Mouse (Mus musculus) liver, embryonic 11.5 days (tissue): ENCODE measurements around the gene Rad52. TPM values are rescaled to one million over a fixed set of nuclear protein-coding genes. Genes with fewer than 3 reads are reported as not detected.

Experiments used
- ATAC-seq: fragments of 200-750 bp; cut with Nextera tagmentation; replicated peaks from 2 replicates; pipeline ENCODE4 v1.8.0; 2017; ENCODE audit warnings: moderate number of reproducible peaks, mild to moderate bottlenecking, moderate TSS enrichment, moderate library complexity; ENCODE audit not compliant: low FRiP score
- DNase-seq: peaks from one replicate; pipeline ENCODE4 v3.0.0-alpha.2; 2017; ENCODE audit warnings: low spot score
- H3K27ac ChIP-seq: fragments of 300-500 bp; sonication (generic); 2 replicates; pipeline ENCODE4 v1.5.1; 2014; ENCODE audit warnings: mild to moderate bottlenecking, low read depth, low read length, control low read depth
- H3K27me3 ChIP-seq: fragments of 300-500 bp; sonication (generic); replicated peaks from 2 replicates; pipeline ENCODE4 v1.6.1; 2014; ENCODE audit warnings: low read length, mixed read lengths; ENCODE audit not compliant: control insufficient read depth, insufficient read depth
- H3K36me3 ChIP-seq: fragments of 300-500 bp; sonication (generic); 2 replicates; pipeline ENCODE4 v1.6.1; 2014; ENCODE audit warnings: mild to moderate bottlenecking, low read length, moderate library complexity, mixed read lengths; ENCODE audit not compliant: control insufficient read depth, insufficient read depth
- H3K4me1 ChIP-seq: fragments of 300-500 bp; sonication (generic); replicated peaks from 2 replicates; pipeline ENCODE4 v1.6.1; 2014; ENCODE audit warnings: low read length, mixed read lengths; ENCODE audit not compliant: control insufficient read depth, insufficient read depth
- H3K4me2 ChIP-seq: fragments of 300-500 bp; sonication (generic); 2 replicates; pipeline ENCODE4 v1.6.1; 2014; ENCODE audit warnings: mild to moderate bottlenecking, control low read depth, moderate library complexity
- H3K4me3 ChIP-seq: fragments of 300-500 bp; sonication (generic); 2 replicates; pipeline ENCODE4 v1.5.1; 2014; ENCODE audit warnings: low read depth, low read length, control low read depth
- H3K9ac ChIP-seq: fragments of 300-500 bp; sonication (generic); 2 replicates; pipeline ENCODE4 v1.6.1; 2014; ENCODE audit warnings: low read depth, low read length, control low read depth
- H3K9me3 ChIP-seq: fragments of 300-500 bp; sonication (generic); 2 replicates; pipeline ENCODE4 v1.6.1; 2016; ENCODE audit warnings: low read length, inconsistent platforms, mixed read lengths; ENCODE audit not compliant: control insufficient read depth
- WGBS: fragments of 180-500 bp; shearing (Covaris S2); extraction: QIAGEN DNeasy Blood & Tissue Kit; methylation state at CpG from one replicate; pipeline ENCODE4 v1.1.7; 2014; 5-methylcytosine and 5-hydroxymethylcytosine counted together
- polyA plus RNA-seq: library from polyadenylated mRNA; unstranded; fragments of >200 nt; fragmentation: Nextera tagmentation; extraction: Ambion mirVana; gene quantifications from 2 replicates; pipeline ENCODE4 v1.2.1, GENCODE M21; 2014

Gene Rad52
- 23.9 and 24.7 TPM in 2 replicates for polyA plus RNA-seq

- ATAC-seq (peak; percentile 84), DNase-seq (peak; percentile 88)
- H3K4me2 ChIP-seq, result peak within 1 kb of the TSS; percentile 84
- WGBS, result 2% methylated on average over 67 of the region's 67 CpGs
- H3K4me1 ChIP-seq, result peaks cover 2% of the 10 kb centered on the region; the same call in 1 of the 2 replicates
- H3K36me3 ChIP-seq, result no peaks in the 10 kb centered on the region; the same call in 1 of the 2 replicates
- peak within 1 kb of the TSS; percentile 80 for H3K9ac ChIP-seq
- no peaks in the 10 kb centered on the region for H3K27me3 ChIP-seq
- H3K27ac ChIP-seq, result peak within 1 kb of the TSS; percentile 87
- no peaks in the 10 kb centered on the region for H3K9me3 ChIP-seq
- peak within 1 kb of the TSS; percentile 73 for H3K4me3 ChIP-seq
Observed at GRCm38 (mm10) chr6:119902204-119903080, at the start of gene Rad52. Gene Rad52, plus strand, starts transcription at chr6:119902698.

DNA sequence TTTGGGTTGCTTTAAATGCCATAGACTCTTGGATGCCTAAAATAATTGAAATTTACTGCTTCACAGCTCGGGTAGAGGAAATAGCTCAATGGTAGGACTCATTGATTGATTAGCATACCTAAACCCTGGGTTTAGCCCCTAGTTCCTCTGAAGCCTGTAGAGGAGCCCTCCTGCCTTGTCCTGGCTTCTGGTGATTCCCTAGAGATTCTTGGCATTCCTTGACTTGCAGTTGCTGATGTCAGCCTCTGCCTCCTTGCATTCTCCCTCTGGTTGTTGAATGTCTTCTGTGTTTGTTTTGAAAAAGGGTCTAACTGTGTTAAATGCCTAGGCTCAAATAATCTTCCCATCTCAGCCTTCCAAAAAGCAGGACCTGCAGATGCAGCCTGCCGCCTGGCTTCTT is 48.3 kb upstream of the Rad52 start:
- no peaks in the 10 kb centered on the region for H3K27me3 ChIP-seq
- DNase-seq (no peak), ATAC-seq (no peak)
- H3K9ac ChIP-seq, result no peak overlapping the region
- no peaks in the 10 kb centered on the region for H3K9me3 ChIP-seq
- H3K27ac ChIP-seq, result no peak overlapping the region
- 44% methylated on average over 2 of the region's 2 CpGs for WGBS
- no peaks in the 10 kb centered on the region; the same call in 1 of the 2 replicates for H3K4me1 ChIP-seq
- no peak overlapping the region for H3K4me3 ChIP-seq
- H3K4me2 ChIP-seq, result no peak overlapping the region
- H3K36me3 ChIP-seq, result no peaks in the 10 kb centered on the region

DNA sequence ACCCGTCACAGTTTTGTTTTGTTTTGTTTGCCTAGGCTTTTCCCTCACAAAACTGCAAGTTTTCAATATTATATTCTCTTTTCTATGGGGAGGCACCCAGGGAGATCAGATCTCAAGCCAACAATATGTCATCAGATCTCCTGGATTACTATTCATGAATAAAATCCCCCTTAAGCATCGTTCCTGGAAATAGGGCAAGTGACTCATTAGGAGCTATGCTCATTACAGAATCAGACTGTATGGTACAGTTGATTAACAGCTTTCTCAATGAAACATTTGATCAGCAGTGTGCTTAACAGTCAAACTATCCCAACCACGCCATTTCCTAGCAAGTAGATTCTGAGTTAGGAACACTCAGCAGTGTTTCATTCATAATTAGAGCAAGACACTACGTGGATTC is 47.0 kb upstream of the Rad52 start:
- Histone ChIP-seq H3K36me3 (no peaks in the 10 kb centered on the region), H3K9me3 (no peaks in the 10 kb centered on the region), H3K4me2 (no peak overlapping the region), H3K27me3 (no peaks in the 10 kb centered on the region), H3K27ac (no peak overlapping the region), H3K4me3 (no peak overlapping the region), H3K9ac (no peak overlapping the region), H3K4me1 (no peaks in the 10 kb centered on the region)
- 87% methylated on average over 4 of the region's 4 CpGs for WGBS
- DNase-seq (no peak), ATAC-seq (no peak)

GRCm38 (mm10) chr6:119860236-119860635 is 42.3 kb upstream of the Rad52 start:
- ATAC-seq, result no peak
- 85% methylated on average over 2 of the region's 2 CpGs for WGBS

GRCm38 (mm10) chr6:119861519-119861918 is 41.0 kb upstream of the Rad52 start:
- Histone ChIP-seq H3K4me1 (no peaks in the 10 kb centered on the region), H3K27me3 (no peaks in the 10 kb centered on the region), H3K9ac (no peak overlapping the region), H3K4me2 (no peak overlapping the region), H3K9me3 (no peaks in the 10 kb centered on the region), H3K4me3 (no peak overlapping the region), H3K27ac (no peak overlapping the region), H3K36me3 (no peaks in the 10 kb centered on the region)
- DNase-seq (no peak), ATAC-seq (no peak)
- 84% methylated on average over 8 of the region's 8 CpGs for WGBS

More at GRCm38 (mm10) chr6:119860236-119860635, 42.3 kb upstream of the Rad52 start:
- Histone ChIP-seq H3K36me3 (no peaks in the 10 kb centered on the region), H3K4me3 (no peak overlapping the region), H3K27ac (no peak overlapping the region), H3K9ac (no peak overlapping the region), H3K4me1 (no peaks in the 10 kb centered on the region), H3K27me3 (no peaks in the 10 kb centered on the region), H3K4me2 (no peak overlapping the region), H3K9me3 (no peaks in the 10 kb centered on the region)
- no peak for DNase-seq

DNA sequence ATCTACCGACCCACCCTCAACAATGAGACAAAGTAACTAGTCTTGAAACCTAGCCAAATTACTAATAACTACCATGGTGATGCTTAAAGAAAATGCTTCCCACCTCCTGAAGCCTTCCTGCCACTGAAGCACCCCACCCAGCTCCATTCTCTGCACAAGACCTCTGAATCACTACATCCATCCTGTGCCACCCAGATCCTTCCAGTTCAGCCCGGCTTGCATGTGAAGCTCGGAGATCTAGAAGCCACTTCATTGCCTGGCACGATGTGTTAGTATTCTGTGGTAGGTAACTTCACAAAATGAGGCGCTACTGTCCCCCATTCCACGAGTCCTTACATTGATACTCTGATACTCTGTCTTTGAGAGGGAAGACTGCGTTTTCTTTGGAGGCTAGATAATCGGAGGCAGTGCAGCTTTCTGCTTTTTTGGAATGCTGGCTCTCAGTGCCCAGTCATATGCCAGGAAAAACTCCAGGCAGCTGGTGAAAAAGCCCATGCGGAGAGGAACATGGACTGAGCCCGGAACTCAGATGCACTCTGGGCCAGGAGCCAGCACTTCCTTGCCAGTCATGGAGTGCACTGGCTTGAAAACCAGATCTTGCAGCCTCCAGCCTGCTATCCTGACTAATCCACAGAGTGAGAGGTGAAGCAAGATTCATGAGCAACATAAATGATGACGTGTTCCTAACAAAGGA is 38.0 kb upstream of the Rad52 start:
- Histone ChIP-seq H3K9me3 (no peaks in the 10 kb centered on the region), H3K4me3 (no peak overlapping the region), H3K27me3 (no peaks in the 10 kb centered on the region), H3K36me3 (no peaks in the 10 kb centered on the region), H3K4me1 (no peaks in the 10 kb centered on the region), H3K27ac (no peak overlapping the region), H3K4me2 (no peak overlapping the region), H3K9ac (no peak overlapping the region)
- ATAC-seq (no peak), DNase-seq (no peak)
- WGBS, result 83% methylated on average over 11 of the region's 11 CpGs

DNA sequence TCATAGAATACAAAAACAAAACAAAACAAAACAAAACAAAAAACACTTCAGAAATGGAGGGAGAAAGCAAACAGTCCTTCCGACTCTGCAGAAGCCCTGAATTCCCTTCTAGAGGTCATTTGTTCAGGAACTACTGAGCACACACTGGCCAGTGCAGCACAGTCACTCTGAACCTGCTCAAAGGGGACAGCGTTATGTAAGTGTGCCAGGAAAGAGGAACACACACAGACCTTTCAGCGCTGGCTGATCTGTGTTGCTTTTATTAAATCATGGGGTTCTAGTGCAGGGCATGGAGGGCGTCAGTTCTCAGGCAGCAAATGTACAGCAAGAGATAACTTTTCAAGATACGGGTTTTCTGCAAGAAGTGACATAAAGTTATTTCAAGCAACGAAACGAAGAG is 19.3 kb upstream of the Rad52 start:
- no peaks in the 10 kb centered on the region for H3K9me3 ChIP-seq
- peaks cover 3% of the 10 kb centered on the region; the same call in 1 of the 2 replicates for H3K27me3 ChIP-seq
- H3K4me3 ChIP-seq, result no peak overlapping the region
- no peak overlapping the region for H3K4me2 ChIP-seq
- no peaks in the 10 kb centered on the region for H3K36me3 ChIP-seq
- 66% methylated on average over 7 of the region's 7 CpGs for WGBS
- no peak overlapping the region for H3K9ac ChIP-seq
- no peak overlapping the region for H3K27ac ChIP-seq
- ATAC-seq, result no peak
- H3K4me1 ChIP-seq, result no peaks in the 10 kb centered on the region
- no peak for DNase-seq

DNA sequence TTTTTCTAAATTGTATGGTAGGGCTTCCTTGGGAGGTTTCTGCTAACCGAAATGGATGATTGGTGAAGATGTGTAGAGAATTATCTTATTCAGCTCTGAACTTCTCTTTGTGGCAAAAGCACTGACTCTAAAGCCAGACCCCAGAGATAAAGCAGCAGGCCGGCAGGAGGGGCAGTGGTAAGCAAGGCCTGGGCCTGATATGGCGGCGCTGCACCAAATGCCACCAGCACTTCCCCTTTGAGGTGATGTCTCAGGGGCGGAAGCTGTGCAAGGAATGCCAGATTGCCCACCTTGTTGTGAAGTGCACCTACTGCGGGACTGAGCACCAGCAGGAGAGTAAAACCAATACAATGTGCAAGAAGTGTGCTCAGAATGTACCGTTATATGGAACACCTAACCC is 9.8 kb upstream of the Rad52 start:
- no peaks in the 10 kb centered on the region for H3K9me3 ChIP-seq
- H3K4me1 ChIP-seq, result no peaks in the 10 kb centered on the region
- no peaks in the 10 kb centered on the region for H3K36me3 ChIP-seq
- no peaks in the 10 kb centered on the region; the same call in 1 of the 2 replicates for H3K27me3 ChIP-seq
- H3K4me3 ChIP-seq, result no peak overlapping the region
- ATAC-seq (no peak), DNase-seq (no peak)
- H3K4me2 ChIP-seq, result no peak overlapping the region
- WGBS, result 52% methylated on average over 7 of the region's 7 CpGs
- H3K9ac ChIP-seq, result no peak overlapping the region
- H3K27ac ChIP-seq, result no peak overlapping the region
